Mouse (Mus musculus): ENCODE measurements around the gene Mecom.

DNA sequence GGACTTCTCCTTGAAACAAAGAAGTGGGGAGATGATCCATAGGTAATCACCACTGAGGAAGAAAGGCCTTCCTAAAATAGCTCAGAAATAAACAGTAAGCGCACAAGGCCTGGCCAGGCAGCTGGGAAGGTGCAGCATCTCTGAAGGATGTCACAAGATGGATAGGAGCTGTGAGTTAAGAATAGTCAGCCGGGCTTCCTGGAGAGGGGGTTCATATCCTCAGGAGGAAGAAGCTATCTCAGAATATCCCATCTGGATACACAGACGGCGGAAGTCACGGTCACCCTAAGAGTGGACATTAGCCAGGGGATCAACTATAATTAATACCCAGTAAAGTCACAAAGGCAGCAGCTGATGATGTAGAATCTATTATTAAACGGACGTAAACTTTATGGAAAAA lies 471.3 kb downstream of the Mecom start:
- TF ChIP-seq POLR2A (IDR thresholded peaks at IDR 0.05; ENCODE audit: borderline replicate concordance, extremely low read depth, insufficient read depth, insufficient read length, poor library complexity, severe bottlenecking) (no peak), CTCF (IDR thresholded peaks at IDR 0.05; ENCODE audit: borderline replicate concordance, extremely low read depth, insufficient read depth, insufficient read length) (no peak)

All from brain, embryonic 14.5 days (tissue).